Mouse (Mus musculus): ENCODE measurements around the gene Lman2. TPM values are rescaled to one million over a fixed set of nuclear protein-coding genes. Genes with fewer than 3 reads are reported as not detected.
A peak's percentile ranks its signal among the peaks of the same experiment; 100 is the strongest.

The Lman2 gene
- polyA plus RNA-seq, 1 experiment from 2014 or later, result 131 TPM

DNA sequence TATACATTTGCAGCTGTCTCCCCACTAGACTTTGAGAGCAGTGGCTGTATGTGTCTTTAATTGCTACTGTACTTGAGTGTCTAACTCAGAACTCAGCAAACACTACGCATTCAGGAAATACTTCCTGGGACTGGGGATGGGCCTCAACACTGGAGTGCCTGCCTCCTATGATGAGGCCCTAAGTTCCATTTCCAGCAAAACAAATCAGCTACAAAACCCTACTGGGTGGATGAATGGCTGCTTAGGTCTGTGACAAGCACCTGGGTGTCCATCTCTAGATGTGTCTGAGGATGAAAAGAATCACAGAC is 37.4 kb upstream of the Lman2 start:
- WGBS, result 67% methylated on average over 1 of the region's 1 CpGs
- H3K4me3 ChIP-seq (ENCODE audit: low read length), result peak overlapping the region; percentile 26
- H3K9ac ChIP-seq (replicated peaks; ENCODE audit: low read length), result peak overlapping the region; percentile 31
- no peaks in the 10 kb centered on the region for H3K9me3 ChIP-seq (ENCODE audit: low read length)
- no peaks in the 10 kb centered on the region for H3K36me3 ChIP-seq (ENCODE audit: insufficient read depth, low read length)
- no peak overlapping the region for H3K27ac ChIP-seq (ENCODE audit: low read length)
- no peak for ATAC-seq (ENCODE audit: low FRiP score, low TSS enrichment)
- H3K4me1 ChIP-seq (ENCODE audit: insufficient read depth, low read length), result no peaks in the 10 kb centered on the region
- 0 out of 2 replicates have a peak overlapping the region, but pooled peaks have one; percentile 7 for H3K4me2 ChIP-seq (replicated peaks; ENCODE audit: low read depth, low read length)
- no peaks in the 10 kb centered on the region; the same call in 1 of the 2 replicates for H3K27me3 ChIP-seq (ENCODE audit: insufficient read depth, low read length)

DNA sequence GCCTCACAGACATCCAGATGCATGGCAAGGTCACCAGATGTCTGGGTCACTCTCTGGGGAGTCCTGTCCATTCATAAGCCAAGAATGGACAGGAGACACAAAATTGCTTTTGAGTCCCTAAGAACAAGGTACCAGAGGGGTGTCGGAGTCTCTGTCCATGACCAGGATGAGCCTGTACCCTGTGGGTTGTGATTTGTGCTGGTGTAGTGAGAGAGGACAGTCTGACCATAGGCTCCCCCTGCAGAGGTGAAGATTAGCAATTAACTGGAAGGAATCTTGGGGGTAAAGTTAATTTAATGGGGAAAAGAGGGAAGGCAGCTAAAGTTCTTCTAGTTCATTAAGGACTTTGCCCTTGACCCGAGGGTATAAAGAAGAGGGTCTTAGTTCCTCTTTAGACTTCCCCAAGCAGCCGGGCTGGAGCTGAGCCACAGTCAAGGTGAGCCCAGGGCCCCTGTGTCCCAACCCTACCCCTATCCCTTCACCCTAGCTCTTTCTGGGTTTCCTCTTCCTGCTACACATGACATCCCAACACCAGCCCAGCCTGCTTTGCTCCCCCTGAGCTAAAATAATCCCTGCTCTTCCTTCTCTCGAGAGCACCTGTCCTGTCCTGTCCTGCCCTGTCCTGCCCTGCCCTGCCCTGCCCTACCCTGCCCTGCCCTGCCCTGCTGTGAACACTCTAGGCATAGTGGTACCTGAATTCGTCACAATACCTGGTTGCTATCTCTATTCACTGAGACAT is 36.9 kb upstream of the Lman2 start:
- no peaks in the 10 kb centered on the region for H3K4me1 ChIP-seq (ENCODE audit: insufficient read depth, low read length)
- H3K27me3 ChIP-seq (ENCODE audit: insufficient read depth, low read length), result no peaks in the 10 kb centered on the region; the same call in 1 of the 2 replicates
- peak; percentile 73 for ATAC-seq (ENCODE audit: low FRiP score, low TSS enrichment)
- H3K9ac ChIP-seq (replicated peaks; ENCODE audit: low read length), result peak overlapping the region; percentile 31
- H3K9me3 ChIP-seq (ENCODE audit: low read length), result no peaks in the 10 kb centered on the region
- H3K4me3 ChIP-seq (ENCODE audit: low read length), result peak overlapping the region; percentile 26
- no peaks in the 10 kb centered on the region for H3K36me3 ChIP-seq (ENCODE audit: insufficient read depth, low read length)
- 55% methylated on average over 5 of the region's 5 CpGs for WGBS
- H3K4me2 ChIP-seq (replicated peaks; ENCODE audit: low read depth, low read length), result no peak overlapping the region
- H3K27ac ChIP-seq (ENCODE audit: low read length), result no peak overlapping the region

DNA sequence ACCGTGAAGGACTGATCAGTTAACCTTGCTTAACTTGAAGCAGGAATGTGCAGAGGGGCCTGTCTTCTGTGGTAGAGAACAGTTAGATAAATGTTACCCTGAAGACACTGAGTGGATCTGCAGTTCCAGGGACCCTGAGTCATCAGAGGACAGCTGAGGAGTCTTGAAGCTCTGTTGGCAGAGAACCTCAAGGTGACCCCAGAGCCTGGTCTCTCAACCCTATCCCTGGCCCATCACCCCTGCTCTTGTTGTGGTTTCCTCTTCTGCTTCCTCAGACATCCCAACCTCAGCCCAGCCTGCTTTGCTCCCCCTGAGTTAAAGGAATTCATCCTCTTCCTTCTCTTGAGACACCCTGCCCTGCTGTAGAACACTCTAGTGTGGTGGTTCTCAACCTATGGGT is 35.5 kb upstream of the Lman2 start, which contains the start of gene Slc34a1:
Gene Slc34a1, plus strand, starts transcription at position 100 of the 400 bp plus-strand sequence.
- Histone ChIP-seq H3K27ac (ENCODE audit: low read length) (no peak within 1 kb of the TSS), H3K4me2 (replicated peaks; ENCODE audit: low read depth, low read length) (no peak within 1 kb of the TSS)
- WGBS, result 72% methylated on average over 1 of the region's 1 CpGs

DNA sequence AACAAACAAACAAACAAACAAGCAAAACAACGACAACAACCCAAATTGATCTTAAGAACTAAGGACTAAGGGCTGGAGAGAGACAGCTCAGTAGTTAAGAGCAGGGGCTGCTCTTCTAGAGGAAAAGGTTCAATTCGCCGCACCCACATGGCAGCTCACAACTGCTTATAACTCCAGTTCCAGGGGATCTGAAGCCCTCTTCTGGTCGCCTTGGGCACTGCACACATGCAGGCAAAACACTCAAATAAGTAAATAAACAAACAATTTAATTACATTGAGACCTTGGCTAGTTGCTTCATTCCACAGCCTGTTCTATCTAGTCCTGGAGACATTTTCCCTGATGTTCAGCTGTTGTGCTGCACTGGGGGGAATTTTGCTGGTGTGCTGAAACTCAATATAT is 30.4 kb upstream of the Lman2 start:
- no peak overlapping the region for H3K4me3 ChIP-seq (ENCODE audit: low read length)
- ATAC-seq (ENCODE audit: low FRiP score, low TSS enrichment), result no peak
- no peak overlapping the region for H3K9ac ChIP-seq (replicated peaks; ENCODE audit: low read length)
- no peaks in the 10 kb centered on the region for H3K36me3 ChIP-seq (ENCODE audit: insufficient read depth, low read length)
- WGBS, result 73% methylated on average over 4 of the region's 4 CpGs
- H3K27me3 ChIP-seq (ENCODE audit: insufficient read depth, low read length), result no peaks in the 10 kb centered on the region
- no peak overlapping the region for H3K4me2 ChIP-seq (replicated peaks; ENCODE audit: low read depth, low read length)
- no peaks in the 10 kb centered on the region for H3K9me3 ChIP-seq (ENCODE audit: low read length)
- H3K4me1 ChIP-seq (ENCODE audit: insufficient read depth, low read length), result no peaks in the 10 kb centered on the region
- H3K27ac ChIP-seq (ENCODE audit: low read length), result no peak overlapping the region

More for the DNA sequence above, 35.5 kb upstream of the Lman2 start, which contains the start of gene Slc34a1:
- no peaks in the 10 kb centered on the region for H3K4me1 ChIP-seq (ENCODE audit: insufficient read depth, low read length)
- H3K4me3 ChIP-seq (ENCODE audit: low read length), result no peak within 1 kb of the TSS
- H3K27me3 ChIP-seq (ENCODE audit: insufficient read depth, low read length), result no peaks in the 10 kb centered on the region; the same call in 1 of the 2 replicates
- ATAC-seq (ENCODE audit: low FRiP score, low TSS enrichment), result no peak
- no peak within 1 kb of the TSS for H3K9ac ChIP-seq (replicated peaks; ENCODE audit: low read length)
- no peaks in the 10 kb centered on the region for H3K36me3 ChIP-seq (ENCODE audit: insufficient read depth, low read length)
- H3K9me3 ChIP-seq (ENCODE audit: low read length), result no peaks in the 10 kb centered on the region

DNA sequence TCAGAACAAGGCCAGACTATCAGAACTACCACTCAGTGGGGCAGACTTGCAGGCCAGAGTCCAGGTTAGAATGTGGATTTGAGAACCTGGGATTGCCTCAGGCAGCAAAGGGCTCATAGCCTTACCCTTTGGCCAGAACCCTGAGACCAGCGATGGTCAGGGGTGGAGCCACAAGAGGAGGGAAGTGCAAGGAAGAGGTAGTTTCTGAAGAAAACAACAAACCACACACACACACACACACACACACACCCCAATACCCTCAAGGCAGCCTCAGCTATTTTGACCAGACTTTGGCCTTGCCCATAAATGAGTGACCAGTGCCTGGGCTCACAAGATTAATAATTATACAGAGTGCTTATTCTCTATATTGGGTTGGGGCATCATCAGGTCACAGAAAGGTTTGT is 29.0 kb upstream of the Lman2 start:
- Histone ChIP-seq H3K9me3 (ENCODE audit: low read length) (no peaks in the 10 kb centered on the region), H3K4me3 (ENCODE audit: low read length) (no peak overlapping the region), H3K9ac (replicated peaks; ENCODE audit: low read length) (no peak overlapping the region), H3K4me2 (replicated peaks; ENCODE audit: low read depth, low read length) (no peak overlapping the region), H3K27me3 (ENCODE audit: insufficient read depth, low read length) (no peaks in the 10 kb centered on the region), H3K27ac (ENCODE audit: low read length) (peak overlapping the region; percentile 73; the same call in 1 of the 2 replicates), H3K36me3 (ENCODE audit: insufficient read depth, low read length) (no peaks in the 10 kb centered on the region), H3K4me1 (ENCODE audit: insufficient read depth, low read length) (no peaks in the 10 kb centered on the region)
- peak; percentile 90 for ATAC-seq (ENCODE audit: low FRiP score, low TSS enrichment)
- 78% methylated on average over 1 of the region's 1 CpGs for WGBS

DNA sequence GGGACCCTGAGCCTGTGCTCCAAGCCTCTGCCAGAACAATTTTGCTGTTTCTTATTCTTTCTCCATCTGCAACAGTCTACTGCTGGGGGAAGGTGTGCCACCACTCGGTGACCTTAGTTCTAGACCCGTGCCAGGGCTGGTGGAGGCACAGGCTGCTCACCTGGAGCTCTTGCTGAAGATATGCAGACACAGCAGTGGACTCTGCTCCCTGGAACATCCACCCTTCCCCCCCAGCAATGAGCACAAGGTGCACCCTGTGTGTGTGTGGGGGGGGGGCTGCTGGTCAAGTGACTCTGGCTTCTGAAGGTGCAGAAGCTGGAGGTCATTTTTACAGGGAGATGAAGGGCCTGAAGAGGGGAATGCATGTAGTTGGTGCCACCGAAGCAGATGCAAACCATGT is 28.1 kb upstream of the Lman2 start:
- Histone ChIP-seq H3K4me3 (ENCODE audit: low read length) (no peak overlapping the region), H3K9me3 (ENCODE audit: low read length) (no peaks in the 10 kb centered on the region), H3K4me2 (replicated peaks; ENCODE audit: low read depth, low read length) (no peak overlapping the region), H3K27ac (ENCODE audit: low read length) (peak overlapping the region; percentile 73), H3K27me3 (ENCODE audit: insufficient read depth, low read length) (no peaks in the 10 kb centered on the region), H3K4me1 (ENCODE audit: insufficient read depth, low read length) (no peaks in the 10 kb centered on the region), H3K36me3 (ENCODE audit: insufficient read depth, low read length) (no peaks in the 10 kb centered on the region), H3K9ac (replicated peaks; ENCODE audit: low read length) (no peak overlapping the region)
- WGBS, result 79% methylated on average over 3 of the region's 3 CpGs
- peak; percentile 91 for ATAC-seq (ENCODE audit: low FRiP score, low TSS enrichment)

DNA sequence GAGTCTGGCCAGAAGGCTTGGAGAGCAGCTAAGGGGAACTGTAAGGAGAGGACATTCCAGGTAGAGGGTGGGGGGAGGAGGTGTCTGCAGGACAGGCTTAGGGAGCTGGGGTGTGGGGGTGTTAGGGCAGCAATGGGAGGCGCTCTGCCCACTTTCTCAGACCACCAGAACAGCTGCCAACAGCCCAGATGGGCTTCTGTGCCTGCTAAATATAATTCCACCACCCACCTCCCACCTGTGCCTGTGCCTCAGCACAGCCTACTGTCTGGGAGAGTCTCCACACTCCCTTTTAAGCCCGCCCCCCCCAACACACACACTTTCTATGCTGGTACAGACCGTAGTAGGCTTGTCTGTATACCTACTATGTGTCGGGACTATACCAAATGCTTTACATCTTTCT is 19.2 kb upstream of the Lman2 start:
- Histone ChIP-seq H3K27me3 (ENCODE audit: insufficient read depth, low read length) (peaks cover 35% of the 10 kb centered on the region), H3K4me2 (replicated peaks; ENCODE audit: low read depth, low read length) (no peak overlapping the region), H3K4me3 (ENCODE audit: low read length) (no peak overlapping the region), H3K9me3 (ENCODE audit: low read length) (no peaks in the 10 kb centered on the region), H3K36me3 (ENCODE audit: insufficient read depth, low read length) (no peaks in the 10 kb centered on the region), H3K9ac (replicated peaks; ENCODE audit: low read length) (no peak overlapping the region), H3K27ac (ENCODE audit: low read length) (no peak overlapping the region), H3K4me1 (ENCODE audit: insufficient read depth, low read length) (no peaks in the 10 kb centered on the region)
- 79% methylated on average over 4 of the region's 4 CpGs for WGBS
- no peak for ATAC-seq (ENCODE audit: low FRiP score, low TSS enrichment)

DNA sequence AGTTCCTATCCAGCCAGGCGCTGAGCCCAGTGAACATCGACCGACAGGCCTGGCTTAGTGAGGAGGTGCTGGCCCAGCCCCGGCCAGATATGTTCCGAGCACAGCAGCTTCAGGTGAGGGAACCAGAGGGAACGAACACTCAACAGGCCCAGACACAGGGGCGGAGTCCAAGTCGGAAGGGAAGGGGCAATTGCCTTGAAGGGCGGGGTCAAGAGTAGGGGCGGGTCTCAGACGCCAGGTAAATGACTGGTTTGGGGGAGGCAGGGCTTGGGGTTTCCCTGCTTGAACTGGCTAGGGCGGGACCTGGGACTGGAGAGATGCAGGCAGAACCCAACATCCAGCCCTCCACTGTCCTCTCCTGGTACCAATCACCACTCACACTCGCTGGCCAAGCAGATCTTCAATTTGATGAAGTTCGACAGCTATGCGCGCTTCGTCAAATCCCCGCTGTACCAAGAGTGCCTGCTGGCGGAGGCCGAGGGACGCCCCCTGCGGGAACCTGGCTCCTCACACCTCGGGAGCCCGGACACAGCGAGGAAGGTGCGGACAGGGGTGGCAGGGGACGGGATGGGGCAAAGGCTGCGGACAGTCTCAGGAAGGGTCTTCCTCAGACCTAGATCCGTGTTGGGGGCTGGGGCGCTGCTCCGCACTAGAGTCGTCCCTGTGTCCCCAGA is 16.5 kb upstream of the Lman2 start:
- ATAC-seq (ENCODE audit: low FRiP score, low TSS enrichment), result peak; percentile 67
- Histone ChIP-seq H3K27me3 (ENCODE audit: insufficient read depth, low read length) (peaks cover 38% of the 10 kb centered on the region), H3K27ac (ENCODE audit: low read length) (no peak overlapping the region), H3K36me3 (ENCODE audit: insufficient read depth, low read length) (no peaks in the 10 kb centered on the region), H3K4me1 (ENCODE audit: insufficient read depth, low read length) (no peaks in the 10 kb centered on the region), H3K9me3 (ENCODE audit: low read length) (no peaks in the 10 kb centered on the region), H3K4me2 (replicated peaks; ENCODE audit: low read depth, low read length) (peak overlapping the region; percentile 46), H3K4me3 (ENCODE audit: low read length) (peak overlapping the region; percentile 27), H3K9ac (replicated peaks; ENCODE audit: low read length) (peak overlapping the region; percentile 11; the same call in 1 of the 2 replicates)
- WGBS, result 5% methylated on average over 28 of the region's 32 CpGs

DNA sequence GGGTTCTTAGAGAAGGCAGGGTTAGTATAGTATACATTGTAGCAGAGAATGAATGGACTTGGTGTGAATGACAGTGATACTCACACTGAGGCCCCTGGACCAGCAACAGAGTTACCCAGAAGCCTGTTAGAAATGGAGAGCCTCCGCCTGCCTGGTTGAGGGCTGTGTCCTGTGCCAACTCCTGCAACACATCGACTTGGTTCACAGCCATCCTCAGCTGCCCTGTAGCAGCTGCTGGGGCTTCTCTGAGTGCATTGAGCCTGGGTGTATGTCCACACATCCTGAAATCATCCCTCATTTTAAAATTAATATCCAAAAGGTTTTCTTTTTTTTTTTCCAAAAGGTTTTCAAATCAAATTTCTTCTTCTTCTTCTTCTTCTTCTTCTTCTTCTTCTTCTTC is 13.3 kb upstream of the Lman2 start:
- Histone ChIP-seq H3K4me2 (replicated peaks; ENCODE audit: low read depth, low read length) (no peak overlapping the region), H3K4me3 (ENCODE audit: low read length) (no peak overlapping the region), H3K9me3 (ENCODE audit: low read length) (no peaks in the 10 kb centered on the region), H3K9ac (replicated peaks; ENCODE audit: low read length) (no peak overlapping the region), H3K4me1 (ENCODE audit: insufficient read depth, low read length) (no peaks in the 10 kb centered on the region), H3K36me3 (ENCODE audit: insufficient read depth, low read length) (no peaks in the 10 kb centered on the region), H3K27ac (ENCODE audit: low read length) (no peak overlapping the region), H3K27me3 (ENCODE audit: insufficient read depth, low read length) (peaks cover 35% of the 10 kb centered on the region)
- ATAC-seq (ENCODE audit: low FRiP score, low TSS enrichment), result no peak
- 71% methylated on average over 2 of the region's 2 CpGs for WGBS
